Mouse (Mus musculus) heart, postnatal 10 days (tissue): ENCODE measurements around the gene Nop56. TPM values are rescaled to one million over a fixed set of nuclear protein-coding genes. Genes with fewer than 3 reads are reported as not detected.

Experiments
- DNase-seq, 2 experiments: peaks; one replicate each; pipeline ENCODE4 v3.0.0; 2021
- intact Hi-C: fragments of 180-260 bp; cut with DNase I; formaldehyde crosslinking; loops from one replicate; pipeline ENCODE4 v1.15.1; 2025
- total RNA-seq, 2 experiments: library from RNA; stranded (reverse); gene quantifications; 2 replicates each; pipeline ENCODE4 v1.2.3; 2021

The Nop56 gene
- total RNA-seq, 2 experiments from 2014 or later: 43.5 to 50.4 TPM

GRCm38 (mm10) chr2:130294936-130295277 is 20.7 kb downstream of the Nop56 start, which contains the start of gene Ebf4:
Gene Ebf4 (plus strand): TSS chr2:130295169.
- peak; percentile 53 to 57 for DNase-seq
- intact Hi-C loops: no loop called here

DNA sequence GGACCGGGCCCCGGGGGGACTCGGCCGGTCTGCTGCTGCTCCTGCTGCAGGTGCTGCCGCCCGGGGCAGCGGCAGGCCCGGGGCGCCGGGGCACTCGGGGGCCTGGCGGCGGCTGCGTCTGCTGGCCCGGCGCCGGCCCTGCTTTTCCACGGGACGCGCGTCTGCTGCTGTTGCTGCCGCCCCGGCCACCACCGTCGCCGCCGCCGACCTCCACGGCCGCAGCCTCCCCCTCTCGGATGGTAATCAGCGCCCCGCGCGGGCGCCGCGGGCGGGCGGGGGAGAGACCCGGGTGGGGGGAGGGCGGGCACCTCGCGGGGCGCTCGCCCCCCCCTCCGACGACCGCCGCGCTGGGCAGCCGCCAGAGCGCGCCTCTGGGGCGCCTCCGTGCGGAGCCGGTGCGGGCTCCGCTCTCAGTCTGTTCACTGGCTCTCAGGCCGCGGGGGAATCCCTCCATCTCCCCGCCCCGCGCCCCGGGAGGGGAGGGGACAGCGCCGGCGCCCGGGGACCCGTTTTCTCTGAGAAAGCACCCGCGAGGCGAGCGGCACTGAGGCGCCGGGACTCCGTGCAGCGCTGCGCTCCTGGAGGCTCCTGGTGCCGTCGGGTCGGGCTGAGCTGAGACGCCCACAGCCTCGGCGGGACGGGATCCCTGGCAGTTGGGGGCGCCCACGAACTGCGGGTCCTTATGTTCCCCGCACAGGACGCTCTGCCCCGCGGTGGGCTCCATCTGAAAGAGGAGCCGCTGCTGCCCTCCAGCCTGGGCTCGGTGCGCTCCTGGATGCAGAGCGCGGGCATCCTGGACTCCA is 21.3 kb downstream of the Nop56 start:
- DNase-seq: peak; percentile 46 to 53
- intact Hi-C loops: no loop called here

GRCm38 (mm10) chr2:130296134-130296745 is 22.0 kb downstream of the Nop56 start:
- intact Hi-C loops: no loop called here
- peak in 1 of 2 experiments; percentile 21 for DNase-seq

DNA sequence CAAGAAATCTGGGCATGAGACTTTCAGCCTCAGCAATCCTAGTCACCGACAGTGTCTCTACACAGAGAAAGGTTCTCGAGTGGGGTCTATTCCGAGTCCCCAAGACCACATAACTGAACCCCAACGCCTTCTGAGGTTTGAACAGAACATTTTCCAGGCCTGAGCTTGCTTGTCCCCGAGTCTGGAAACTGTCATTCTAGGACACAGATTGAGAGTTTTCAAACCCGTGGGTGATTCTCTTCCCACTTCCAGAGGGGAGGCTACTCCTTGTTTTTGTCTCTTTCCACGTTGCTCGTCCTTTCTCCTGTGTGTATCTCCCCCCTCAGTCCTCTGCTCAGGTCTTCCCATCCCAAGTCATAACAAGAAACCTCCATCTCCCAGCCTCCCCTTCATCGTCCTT is 23.4 kb downstream of the Nop56 start:
- intact Hi-C loops: no loop called here
- no peak for DNase-seq

- no peak for DNase-seq
- intact Hi-C loops: no loop called here
Observed at GRCm38 (mm10) chr2:130303014-130303413, 28.8 kb downstream of the Nop56 start.

GRCm38 (mm10) chr2:130327057-130327456 is 52.8 kb downstream of the Nop56 start:
- no peak for DNase-seq
- intact Hi-C loops: no loop called here

Other genes starting within 250 kb of the Nop56 start
- gene Tgm6, start 162.0 kb upstream of the Nop56 start, total RNA-seq: not detected
- 100 to 1,000 TPM; 192 to 194 TPM for gene Snrpb, start 95.0 kb upstream of the Nop56 start, total RNA-seq
- gene Tmc2, start 79.2 kb upstream of the Nop56 start, total RNA-seq: not detected
- gene Idh3b, start 10.1 kb downstream of the Nop56 start, total RNA-seq: 100 to 1,000 TPM; 586 to 605 TPM
- gene Ebf4, start 20.7 kb downstream of the Nop56 start, total RNA-seq: 1 to 10 TPM; 1.2 to 1.3 TPM
- gene Cpxm1, start 123.1 kb downstream of the Nop56 start, total RNA-seq: 10 to 100 TPM; 16.7 to 17.3 TPM
- gene Gm28372, start 130.8 kb downstream of the Nop56 start, total RNA-seq: not detected
- gene 1700020A23Rik, start 130.8 kb downstream of the Nop56 start, total RNA-seq: not detected
- gene Tmem239, start 132.0 kb downstream of the Nop56 start, total RNA-seq: not detected
- 10 to 100 TPM; 30.9 to 32.6 TPM for gene Vps16, start 149.9 kb downstream of the Nop56 start, total RNA-seq
- gene Pced1a, start 150.3 kb downstream of the Nop56 start, total RNA-seq: 1 to 10 TPM; 5.0 to 6.2 TPM
- gene Ptpra, start 175.8 kb downstream of the Nop56 start, total RNA-seq: 10 to 100 TPM; 76.0 to 76.1 TPM